Mouse (Mus musculus): Measurements from ENCODE around the gene Cdhr3.
"Not testable (repeated sequence)": the region's sequence is repeated elsewhere in the genome, so short reads cannot be mapped to it uniquely, and the experiment has no call there.

Cdhr3 gene

GRCm38 (mm10) chr12:33014050-33014796 lies 78.5 kb downstream of the Cdhr3 start:
- H3K27me3 ChIP-seq (ENCODE audit: control insufficient read depth, insufficient read depth, low read length, poor library complexity, severe bottlenecking) = no peaks in the 10 kb centered on the region

GRCm38 (mm10) chr12:33010026-33010425 lies 82.6 kb downstream of the Cdhr3 start:
- no peaks in the 10 kb centered on the region for H3K36me3 ChIP-seq (ENCODE audit: control insufficient read depth, insufficient read depth, low read length, poor library complexity, severe bottlenecking)
- no peaks in the 10 kb centered on the region for H3K27me3 ChIP-seq (ENCODE audit: control insufficient read depth, insufficient read depth, low read length, poor library complexity, severe bottlenecking)
- DNase-seq (ENCODE audit: low read depth, low spot score) = peak; percentile 85

More at GRCm38 (mm10) chr12:33014050-33014796, 78.5 kb downstream of the Cdhr3 start:
- no peak for DNase-seq (ENCODE audit: low read depth, low spot score)
- no peaks in the 10 kb centered on the region for H3K36me3 ChIP-seq (ENCODE audit: control insufficient read depth, insufficient read depth, low read length, poor library complexity, severe bottlenecking)

- Histone ChIP-seq H3K27me3 (ENCODE audit: control insufficient read depth, insufficient read depth, low read length, poor library complexity, severe bottlenecking) (no peaks in the 10 kb centered on the region), H3K36me3 (ENCODE audit: control insufficient read depth, insufficient read depth, low read length, poor library complexity, severe bottlenecking) (no peaks in the 10 kb centered on the region)
- DNase-seq (ENCODE audit: low read depth, low spot score) = no peak
These were observed 83.3 kb downstream of the Cdhr3 start for GRCm38 (mm10) chr12:33009206-33009966.

- no peak for DNase-seq (ENCODE audit: low read depth, low spot score)
- Histone ChIP-seq H3K27me3 (ENCODE audit: control insufficient read depth, insufficient read depth, low read length, poor library complexity, severe bottlenecking) (no peaks in the 10 kb centered on the region), H3K36me3 (ENCODE audit: control insufficient read depth, insufficient read depth, low read length, poor library complexity, severe bottlenecking) (no peaks in the 10 kb centered on the region)
These were observed 84.2 kb downstream of the Cdhr3 start for GRCm38 (mm10) chr12:33008305-33009110.

- no peaks in the 10 kb centered on the region for H3K27me3 ChIP-seq (ENCODE audit: control insufficient read depth, insufficient read depth, low read length, poor library complexity, severe bottlenecking)
- DNase-seq (ENCODE audit: low read depth, low spot score) = no peak
- H3K36me3 ChIP-seq (ENCODE audit: control insufficient read depth, insufficient read depth, low read length, poor library complexity, severe bottlenecking) = no peaks in the 10 kb centered on the region
These were observed 85.5 kb downstream of the Cdhr3 start for GRCm38 (mm10) chr12:33007176-33007575.

DNA sequence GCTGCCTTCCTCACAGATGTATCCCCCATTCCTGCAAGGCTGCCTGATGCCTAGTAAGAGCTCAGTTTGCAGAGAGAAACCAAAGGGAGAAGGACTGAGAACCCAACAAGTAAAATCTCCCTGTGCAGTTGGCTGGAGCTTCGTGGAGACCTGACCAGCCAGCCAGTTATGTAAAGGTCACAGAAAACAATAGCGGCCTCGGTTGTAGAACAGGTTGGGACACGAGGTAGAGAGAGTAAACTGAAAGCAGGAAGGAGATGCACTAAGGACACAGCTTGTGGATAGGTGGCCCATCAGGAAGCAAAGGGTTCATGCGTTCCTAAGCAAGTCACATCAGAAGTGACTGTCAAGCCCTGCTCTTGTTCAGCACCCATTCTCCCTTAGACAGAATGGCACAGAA lies 86.8 kb downstream of the Cdhr3 start:
- Histone ChIP-seq H3K27me3 (ENCODE audit: control insufficient read depth, insufficient read depth, low read length, poor library complexity, severe bottlenecking) (no peaks in the 10 kb centered on the region), H3K36me3 (ENCODE audit: control insufficient read depth, insufficient read depth, low read length, poor library complexity, severe bottlenecking) (no peaks in the 10 kb centered on the region)
- DNase-seq (ENCODE audit: low read depth, low spot score) = no peak

DNA sequence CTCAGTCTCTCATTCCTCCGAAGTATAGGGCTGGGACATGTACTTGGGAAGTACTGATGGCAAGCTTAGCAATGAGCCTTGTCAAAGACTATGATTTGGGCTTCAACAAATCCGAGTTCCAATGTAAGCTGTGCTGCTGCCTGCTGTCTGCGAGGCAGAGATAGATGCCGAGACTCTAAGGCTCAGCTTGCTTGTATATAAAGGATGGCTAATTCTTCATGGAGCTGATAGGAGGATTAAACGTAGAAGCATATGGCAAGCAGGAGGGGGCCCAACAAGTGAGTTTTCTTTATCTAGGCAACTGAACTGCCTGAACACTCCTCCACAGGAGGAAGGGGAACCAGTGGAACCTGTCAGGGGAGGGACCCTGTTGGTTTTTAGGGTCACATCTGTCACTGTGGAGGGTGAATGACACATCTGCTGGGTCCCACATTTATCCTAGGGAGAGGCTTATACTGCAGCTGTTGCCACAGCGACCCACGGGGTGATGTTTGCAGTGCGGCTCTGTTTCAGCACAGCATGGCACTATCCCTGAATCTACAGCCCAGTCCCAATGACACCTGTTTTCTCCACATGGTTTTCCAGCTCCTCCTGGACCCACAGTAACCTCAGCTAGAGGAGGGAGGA lies 89.2 kb downstream of the Cdhr3 start:
- Histone ChIP-seq H3K27me3 (ENCODE audit: control insufficient read depth, insufficient read depth, low read length, poor library complexity, severe bottlenecking) (no peaks in the 10 kb centered on the region), H3K36me3 (ENCODE audit: control insufficient read depth, insufficient read depth, low read length, poor library complexity, severe bottlenecking) (no peaks in the 10 kb centered on the region)
- no peak for DNase-seq (ENCODE audit: low read depth, low spot score)

DNA sequence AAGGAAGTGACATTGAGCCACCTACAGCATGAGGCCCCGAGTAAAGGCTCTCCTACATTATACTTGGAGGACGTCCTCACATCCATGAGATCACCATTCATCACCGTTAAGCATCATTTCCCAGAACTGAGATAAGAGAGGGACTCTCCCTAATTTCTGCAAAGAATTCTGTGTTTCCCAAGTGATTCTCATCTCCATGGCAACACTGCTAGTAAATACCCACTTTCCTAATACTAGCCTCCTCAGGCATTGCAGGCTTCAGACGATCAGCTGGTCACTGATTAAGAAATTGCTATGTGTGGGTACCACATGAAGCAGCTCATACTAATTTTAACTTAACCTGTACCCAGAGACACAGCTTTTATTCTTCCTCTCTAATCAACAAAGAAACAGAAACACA lies 92.3 kb downstream of the Cdhr3 start:
- Histone ChIP-seq H3K36me3 (ENCODE audit: control insufficient read depth, insufficient read depth, low read length, poor library complexity, severe bottlenecking) (no peaks in the 10 kb centered on the region), H3K27me3 (ENCODE audit: control insufficient read depth, insufficient read depth, low read length, poor library complexity, severe bottlenecking) (no peaks in the 10 kb centered on the region)
- DNase-seq (ENCODE audit: low read depth, low spot score) = no peak

DNA sequence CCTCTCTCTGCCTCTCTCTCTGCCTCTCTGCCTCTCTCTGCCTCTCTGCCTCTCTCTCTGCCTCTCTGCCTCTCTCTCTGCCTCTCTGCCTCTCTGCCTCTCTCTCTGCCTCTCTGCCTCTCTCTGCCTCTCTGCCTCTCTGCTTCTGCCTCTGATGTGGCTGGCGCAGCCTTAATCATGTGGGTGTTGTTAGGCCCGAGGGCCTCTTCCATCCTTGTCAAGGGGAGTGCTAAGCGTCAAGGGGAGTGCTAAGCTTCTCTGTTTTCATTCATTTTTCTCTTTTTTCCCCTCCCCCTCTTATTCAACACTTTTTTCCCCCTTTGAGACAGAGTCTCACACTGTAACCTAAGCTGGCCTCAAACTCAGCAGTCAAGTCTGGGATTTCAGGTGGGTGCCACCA lies 92.9 kb downstream of the Cdhr3 start:
- not testable (repeated sequence) for H3K27me3 ChIP-seq (ENCODE audit: control insufficient read depth, insufficient read depth, low read length, poor library complexity, severe bottlenecking); H3K36me3 ChIP-seq (ENCODE audit: control insufficient read depth, insufficient read depth, low read length, poor library complexity, severe bottlenecking); DNase-seq (ENCODE audit: low read depth, low spot score)

- no peaks in the 10 kb centered on the region for H3K27me3 ChIP-seq (ENCODE audit: control insufficient read depth, insufficient read depth, low read length, poor library complexity, severe bottlenecking)
- DNase-seq (ENCODE audit: low read depth, low spot score) = peak; percentile 42
- no peaks in the 10 kb centered on the region for H3K36me3 ChIP-seq (ENCODE audit: control insufficient read depth, insufficient read depth, low read length, poor library complexity, severe bottlenecking)
These were observed 93.9 kb downstream of the Cdhr3 start for GRCm38 (mm10) chr12:32998766-32999165.

DNA sequence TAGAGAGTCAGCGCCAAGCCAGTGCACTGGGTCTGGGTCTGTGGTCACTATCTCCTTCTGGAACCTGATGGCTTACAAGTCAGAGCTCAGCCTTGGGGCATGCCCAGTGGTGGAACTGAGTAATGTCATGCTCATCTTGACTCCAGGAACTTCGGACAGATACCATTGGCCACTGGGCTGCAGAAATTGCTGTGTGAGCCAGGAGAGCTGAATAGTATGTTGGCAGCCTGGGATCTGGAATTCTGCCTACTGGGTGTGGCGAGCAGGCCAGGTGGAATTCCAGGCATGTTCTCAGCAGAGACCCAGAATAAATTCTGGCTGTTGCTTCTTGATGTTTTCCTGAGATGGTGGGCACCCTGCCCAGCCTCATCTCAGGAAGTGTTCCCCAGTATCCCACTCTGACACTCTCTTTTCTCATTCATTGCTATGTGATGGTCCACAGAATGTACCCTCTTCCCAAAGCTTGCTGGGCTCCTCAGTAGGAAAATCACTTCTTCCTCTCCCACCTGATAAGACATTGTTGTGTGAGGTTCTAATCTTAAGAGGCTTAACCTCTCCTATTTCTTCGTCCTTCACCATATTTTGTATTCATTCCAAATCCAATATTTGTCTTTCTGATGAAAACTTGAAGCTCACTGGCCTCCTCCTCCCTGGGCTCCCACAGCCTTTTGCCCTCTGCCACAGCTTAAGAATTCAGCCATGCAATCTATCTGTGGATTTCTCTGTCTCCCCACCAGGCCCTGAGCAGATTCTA lies 97.4 kb downstream of the Cdhr3 start:
- DNase-seq (ENCODE audit: low read depth, low spot score) = no peak

GRCm38 (mm10) chr12:32994081-32994480 lies 98.6 kb downstream of the Cdhr3 start:
- Histone ChIP-seq H3K36me3 (ENCODE audit: control insufficient read depth, insufficient read depth, low read length, poor library complexity, severe bottlenecking) (no peaks in the 10 kb centered on the region), H3K27me3 (ENCODE audit: control insufficient read depth, insufficient read depth, low read length, poor library complexity, severe bottlenecking) (no peaks in the 10 kb centered on the region)
- DNase-seq (ENCODE audit: low read depth, low spot score) = peak; percentile 65

More for the DNA sequence above, 97.4 kb downstream of the Cdhr3 start:
- Histone ChIP-seq H3K36me3 (ENCODE audit: control insufficient read depth, insufficient read depth, low read length, poor library complexity, severe bottlenecking) (no peaks in the 10 kb centered on the region), H3K27me3 (ENCODE audit: control insufficient read depth, insufficient read depth, low read length, poor library complexity, severe bottlenecking) (no peaks in the 10 kb centered on the region)

- Histone ChIP-seq H3K27me3 (ENCODE audit: control insufficient read depth, insufficient read depth, low read length, poor library complexity, severe bottlenecking) (no peaks in the 10 kb centered on the region), H3K36me3 (ENCODE audit: control insufficient read depth, insufficient read depth, low read length, poor library complexity, severe bottlenecking) (no peaks in the 10 kb centered on the region)
- DNase-seq (ENCODE audit: low read depth, low spot score) = peak; percentile 38
These were observed 102.9 kb downstream of the Cdhr3 start for GRCm38 (mm10) chr12:32989731-32990130.

DNA sequence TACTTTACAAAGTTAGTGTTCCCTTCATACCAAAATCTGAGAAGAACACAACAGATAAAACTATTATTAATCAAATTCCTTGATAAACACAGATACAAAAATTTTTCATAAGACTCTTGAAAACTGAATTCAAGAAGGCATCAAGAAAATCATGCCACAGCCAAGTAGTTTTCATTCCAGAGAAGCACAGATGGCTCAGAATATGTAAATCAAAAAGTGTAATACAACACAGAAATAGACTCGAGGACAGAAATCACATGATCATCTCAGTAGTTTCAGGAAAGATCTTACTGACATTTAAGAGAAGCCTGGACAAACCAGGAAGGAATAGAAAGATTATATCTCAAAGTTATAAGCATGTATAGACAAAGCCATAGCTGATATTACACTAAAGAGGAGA lies 106.4 kb downstream of the Cdhr3 start:
- no peaks in the 10 kb centered on the region for H3K27me3 ChIP-seq (ENCODE audit: control insufficient read depth, insufficient read depth, low read length, poor library complexity, severe bottlenecking)

More for the DNA sequence above, 106.4 kb downstream of the Cdhr3 start:
- H3K36me3 ChIP-seq (ENCODE audit: control insufficient read depth, insufficient read depth, low read length, poor library complexity, severe bottlenecking) = no peaks in the 10 kb centered on the region
- DNase-seq (ENCODE audit: low read depth, low spot score) = no peak
